Mouse (Mus musculus) CH12.LX (cell line): ENCODE data around the gene Aldh9a1.

Experiments
- CTCF ChIP-seq, 2 experiments: IDR thresholded peaks in 1 of 2; conservative IDR thresholded peaks in 1 of 2; 2 replicates each; pipeline ENCODE4 v1.5.1; 2011 to 2012; ENCODE audit warnings: low read depth in 2 of 2, low read length in 2 of 2, improper control_type of control experiment in 1 of 2, inconsistent platforms in 1 of 2, mild to moderate bottlenecking in 1 of 2, moderate library complexity in 1 of 2
- ELF1 ChIP-seq: IDR thresholded peaks from 2 replicates; pipeline ENCODE4 v1.6.1; 2014; ENCODE audit warnings: low read depth, mild to moderate bottlenecking, inconsistent platforms, low read length, improper control_type of control experiment
- GABPA ChIP-seq: IDR thresholded peaks from 2 replicates; pipeline ENCODE4 v1.6.1; 2012; ENCODE audit warnings: low read depth, low read length, improper control_type of control experiment, inconsistent platforms; ENCODE audit not compliant: insufficient replicate concordance
- KAT2A ChIP-seq: IDR thresholded peaks from 2 replicates; pipeline ENCODE4 v1.6.1; 2012; ENCODE audit warnings: low read length, improper control_type of control experiment, inconsistent platforms; ENCODE audit not compliant: insufficient replicate concordance
- MYC ChIP-seq: IDR thresholded peaks from 2 replicates; pipeline ENCODE4 v1.6.1; 2011; ENCODE audit warnings: low read depth, mild to moderate bottlenecking, improper control_type of control experiment, low read length
- POLR2A ChIP-seq: IDR thresholded peaks from 2 replicates; pipeline ENCODE4 v1.6.1; 2011; ENCODE audit warnings: low read depth, mild to moderate bottlenecking, improper control_type of control experiment, low read length
- POLR2AphosphoS2 ChIP-seq: IDR thresholded peaks from 2 replicates; pipeline ENCODE4 v1.6.1; 2011; ENCODE audit warnings: low read depth, low read length, improper control_type of control experiment
- TBP ChIP-seq: conservative IDR thresholded peaks from 2 replicates; pipeline ENCODE4 v1.6.1; 2011; ENCODE audit warnings: low read depth, low read length, improper control_type of control experiment
- UBTF ChIP-seq: IDR thresholded peaks from 2 replicates; pipeline ENCODE4 v1.6.1; 2012; ENCODE audit warnings: low read depth, mild to moderate bottlenecking, inconsistent platforms, low read length, improper control_type of control experiment, moderate library complexity

DNA sequence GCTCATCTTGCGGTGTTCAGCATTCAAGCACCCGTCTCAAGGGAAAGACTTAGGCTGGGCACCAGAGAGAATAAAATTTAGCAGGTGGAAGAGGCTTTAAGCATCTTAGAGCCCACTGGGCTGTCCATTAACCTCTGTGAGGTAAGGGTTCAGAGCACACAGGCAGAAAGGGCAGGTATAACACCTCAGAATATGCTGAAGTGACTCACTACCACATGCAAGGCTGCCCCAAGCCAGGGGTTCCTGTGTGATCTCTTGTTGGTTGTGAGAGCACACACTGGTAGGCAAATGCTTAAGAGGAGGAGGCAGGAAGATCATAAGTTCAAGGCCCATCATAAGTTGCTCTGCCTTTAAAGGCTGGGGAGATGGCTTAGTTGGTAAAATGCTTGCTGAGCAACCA lies 30.4 kb downstream of the Aldh9a1 start:
- TF ChIP-seq TBP (no peak), POLR2AphosphoS2 (no peak), KAT2A (no peak), POLR2A (no peak), MYC (no peak), CTCF (conservative IDR thresholded peaks at IDR 0.05 in 1 of 2, IDR thresholded peaks at IDR 0.05 in 1 of 2; ENCODE audit: low read depth in 2 of 2, low read length in 2 of 2) (no peak), GABPA (no peak), UBTF (no peak), ELF1 (no peak)
